Mouse (Mus musculus) left cerebral cortex, adult 11 months (tissue): ENCODE data around the gene Vegfa.

Experiments used
- DNase-seq: peaks from one replicate; pipeline ENCODE4 v3.0.0; 2022; ENCODE audit warnings: low spot score

The Vegfa gene

DNA sequence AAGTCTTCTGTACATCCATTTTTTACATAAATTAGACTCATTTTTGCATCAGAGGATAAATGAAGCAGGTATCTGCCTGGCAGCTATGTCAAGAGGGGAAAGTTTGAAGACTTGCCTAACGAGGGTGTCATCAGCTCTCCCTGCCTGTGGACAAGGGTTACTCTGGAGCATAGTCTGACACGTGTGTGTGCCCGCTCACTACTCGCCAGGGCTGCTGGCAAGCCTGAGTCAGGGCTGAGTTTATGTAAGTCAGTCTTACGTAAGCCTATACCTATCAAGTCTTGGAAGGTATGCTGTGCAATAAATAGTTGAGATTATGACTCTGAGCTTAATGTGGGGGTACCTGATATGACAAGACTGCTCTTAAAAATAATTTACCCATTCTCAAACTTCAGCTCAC, 19.2 kb upstream of the Vegfa start:
- DNase-seq = no peak

- DNase-seq = no peak
Observed at GRCm38 (mm10) chr17:46049567-46049966, 17.4 kb upstream of the Vegfa start.

DNA sequence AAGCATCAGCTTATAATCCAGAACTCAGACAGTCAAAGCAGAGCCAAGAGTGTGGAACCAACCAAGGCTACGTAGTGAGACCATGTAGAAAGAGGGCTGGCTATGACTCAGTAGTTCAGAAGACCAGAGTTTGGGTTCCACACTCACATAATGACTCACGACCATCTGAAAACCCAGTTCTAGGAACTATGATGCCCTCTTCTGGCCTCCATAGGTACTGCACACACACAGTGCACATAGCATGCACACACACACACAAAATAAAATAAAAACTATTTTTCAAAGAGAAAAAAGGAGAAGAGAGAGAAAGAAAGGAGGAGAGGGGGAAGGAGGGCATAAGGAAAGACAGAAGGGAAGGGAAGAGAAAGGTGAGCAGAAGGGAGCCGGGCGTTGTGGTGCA, 16.0 kb upstream of the Vegfa start:
- no peak for DNase-seq

GRCm38 (mm10) chr17:46045742-46046141, 13.6 kb upstream of the Vegfa start:
- no peak for DNase-seq

DNA sequence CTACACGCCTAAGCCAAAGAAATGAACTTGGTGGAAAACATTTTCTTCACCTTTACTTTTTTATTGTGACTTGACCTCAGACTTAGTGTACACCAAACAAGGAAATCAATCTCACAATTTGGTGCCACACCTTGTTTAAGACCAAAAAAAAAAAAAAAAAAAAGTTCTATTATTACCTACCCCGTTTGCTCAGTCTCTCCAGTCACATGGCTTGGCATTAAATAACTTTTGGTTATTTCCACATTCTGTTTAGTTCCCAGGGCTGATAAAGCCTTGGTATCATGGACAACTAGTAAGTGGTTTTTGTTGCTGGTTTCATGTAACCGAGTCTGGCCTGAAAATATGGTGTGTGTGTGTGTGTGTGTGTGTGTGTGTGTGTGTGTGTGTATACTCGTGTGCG, 12.8 kb upstream of the Vegfa start:
- DNase-seq = no peak

DNA sequence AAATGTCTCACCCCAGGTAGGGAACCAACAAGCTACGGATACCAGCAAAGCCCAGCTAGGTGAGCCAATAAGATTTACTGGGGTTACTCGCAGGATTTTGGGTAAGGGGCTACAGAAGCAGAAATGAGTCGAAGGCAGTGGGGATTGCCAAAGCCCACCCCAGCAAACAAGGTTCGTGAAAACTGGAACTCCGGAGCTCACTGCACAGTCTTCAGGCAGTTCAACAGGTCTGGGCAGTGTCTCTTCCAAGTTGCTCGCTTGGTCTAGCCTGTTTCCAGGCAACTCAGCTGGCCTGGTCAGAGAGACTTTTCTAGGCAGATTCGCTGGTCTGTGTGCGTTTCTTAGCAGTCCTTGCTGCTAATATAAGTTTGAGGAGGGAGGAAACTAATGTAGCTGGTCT, 10.0 kb upstream of the Vegfa start:
- no peak for DNase-seq

DNA sequence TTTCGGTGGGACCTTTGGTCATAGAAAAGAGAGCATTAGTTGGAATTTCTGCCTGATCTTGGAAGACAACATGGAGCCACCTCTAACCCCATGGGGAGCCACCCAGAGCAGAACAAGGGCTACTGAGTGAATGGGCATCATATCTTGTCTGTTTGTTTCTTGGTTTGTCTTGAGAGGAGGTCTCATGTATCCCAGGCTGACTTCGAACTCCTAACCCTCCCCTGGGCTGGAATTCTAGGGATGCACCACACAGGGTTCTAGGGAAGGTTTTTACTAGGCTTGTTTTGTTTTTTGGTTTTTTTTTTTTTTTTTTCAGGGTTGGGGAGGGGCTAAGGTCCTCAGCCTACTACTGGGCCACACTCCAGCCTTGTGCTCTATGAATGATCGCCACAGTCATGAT, 9.5 kb upstream of the Vegfa start:
- DNase-seq = no peak

DNA sequence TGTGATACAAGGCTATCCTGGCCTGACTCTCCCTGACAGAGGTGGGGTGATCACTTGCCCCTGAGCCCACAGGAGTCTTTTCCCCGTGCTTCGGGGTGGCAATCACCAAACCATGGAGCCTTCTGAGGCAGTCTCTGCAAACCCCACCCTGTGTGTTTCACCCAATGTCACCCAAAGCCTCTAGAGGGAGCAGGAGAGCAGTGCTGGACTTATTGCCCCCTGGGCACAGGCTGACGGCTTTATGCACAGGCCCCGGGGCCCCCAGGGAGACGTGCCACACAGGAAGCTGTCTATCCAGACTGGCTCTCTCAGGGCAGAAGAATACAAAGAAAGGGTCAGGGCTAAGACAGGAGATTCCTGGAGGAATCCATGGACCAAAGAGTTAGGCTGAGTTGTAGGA, 9.1 kb upstream of the Vegfa start:
- DNase-seq = no peak

DNA sequence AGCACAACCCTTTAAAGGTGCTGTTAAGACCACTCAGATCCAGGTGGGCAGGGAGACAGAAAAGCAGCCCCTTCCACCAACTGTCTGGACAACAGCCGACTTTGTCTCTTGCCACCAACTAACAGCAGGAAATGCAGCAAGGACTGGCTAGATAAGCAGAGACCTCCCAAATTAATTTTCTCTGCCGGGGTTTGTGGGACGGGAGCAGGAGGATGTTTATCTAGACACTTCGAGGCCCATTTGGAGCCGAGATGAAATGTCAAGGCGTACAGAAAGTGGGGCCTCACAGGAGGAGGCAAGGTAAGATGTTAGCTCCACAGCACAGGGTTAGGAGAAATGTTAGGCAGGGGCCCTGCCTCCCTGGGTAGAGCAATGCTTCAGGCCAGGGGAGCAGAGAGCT, 8.4 kb upstream of the Vegfa start:
- DNase-seq = no peak

- no peak for DNase-seq
Observed at GRCm38 (mm10) chr17:46038906-46039305, 6.7 kb upstream of the Vegfa start.

DNA sequence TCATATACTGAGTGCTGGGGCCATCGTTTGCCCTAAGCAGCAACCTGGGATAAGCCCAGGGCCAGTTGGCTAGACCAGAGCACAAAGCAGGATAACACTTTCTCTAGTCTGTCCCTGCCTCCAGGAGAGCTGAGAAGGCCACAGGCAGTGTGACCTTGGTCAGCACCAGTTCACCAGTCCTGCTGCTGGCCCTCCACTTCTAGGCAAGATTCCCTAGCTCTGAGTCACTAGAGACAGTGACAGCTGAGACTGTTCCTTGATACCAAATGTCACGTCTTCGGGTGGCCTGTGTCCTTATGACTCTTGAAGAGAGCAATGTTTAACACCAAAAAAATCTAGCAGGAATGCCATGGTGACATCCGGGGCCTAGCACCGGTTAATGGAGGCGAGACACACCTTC, 4.2 kb upstream of the Vegfa start:
- DNase-seq = no peak

DNA sequence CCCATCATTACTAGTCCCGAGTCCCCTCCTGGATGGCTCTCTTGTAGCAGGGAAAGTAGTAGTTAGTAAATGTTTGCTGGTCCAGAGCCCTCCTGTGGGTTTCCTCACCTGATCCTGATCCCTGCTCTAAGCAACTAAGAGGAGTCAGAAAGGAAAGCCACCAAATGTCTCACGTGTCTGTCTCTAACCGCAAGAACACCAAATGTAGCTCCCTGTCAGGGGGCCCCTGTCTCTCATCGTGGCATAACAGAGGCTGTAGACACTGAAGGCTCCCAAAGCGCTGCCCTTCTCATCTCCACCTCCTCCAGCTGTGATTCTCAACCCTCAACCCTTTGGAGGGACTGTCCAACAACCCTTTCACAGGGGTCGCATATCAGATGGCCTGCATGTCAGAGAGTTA, 1.9 kb upstream of the Vegfa start:
- DNase-seq = no peak

DNA sequence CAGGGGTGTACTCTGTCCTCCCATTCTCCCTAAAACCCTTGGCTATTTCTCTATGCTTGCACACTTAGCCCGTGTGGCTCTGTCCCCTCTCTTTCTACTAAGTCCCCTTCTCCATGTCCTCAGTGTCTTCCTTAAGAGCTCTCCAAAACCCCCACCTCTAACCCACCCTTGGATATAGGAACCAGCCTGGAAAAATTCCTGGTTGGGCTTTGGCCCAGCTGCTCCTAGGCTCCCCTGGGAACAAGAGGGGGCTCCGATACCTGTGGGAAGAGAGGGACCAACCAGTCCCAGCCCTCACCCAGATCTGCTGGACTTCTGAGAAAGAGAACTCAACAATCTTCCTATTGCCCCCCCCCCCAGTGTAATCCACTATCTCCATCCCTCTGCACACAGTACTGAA, 1.4 kb upstream of the Vegfa start:
- DNase-seq = no peak

- no peak for DNase-seq
Observed at GRCm38 (mm10) chr17:46033122-46033521, 953 bp upstream of the Vegfa start.

DNA sequence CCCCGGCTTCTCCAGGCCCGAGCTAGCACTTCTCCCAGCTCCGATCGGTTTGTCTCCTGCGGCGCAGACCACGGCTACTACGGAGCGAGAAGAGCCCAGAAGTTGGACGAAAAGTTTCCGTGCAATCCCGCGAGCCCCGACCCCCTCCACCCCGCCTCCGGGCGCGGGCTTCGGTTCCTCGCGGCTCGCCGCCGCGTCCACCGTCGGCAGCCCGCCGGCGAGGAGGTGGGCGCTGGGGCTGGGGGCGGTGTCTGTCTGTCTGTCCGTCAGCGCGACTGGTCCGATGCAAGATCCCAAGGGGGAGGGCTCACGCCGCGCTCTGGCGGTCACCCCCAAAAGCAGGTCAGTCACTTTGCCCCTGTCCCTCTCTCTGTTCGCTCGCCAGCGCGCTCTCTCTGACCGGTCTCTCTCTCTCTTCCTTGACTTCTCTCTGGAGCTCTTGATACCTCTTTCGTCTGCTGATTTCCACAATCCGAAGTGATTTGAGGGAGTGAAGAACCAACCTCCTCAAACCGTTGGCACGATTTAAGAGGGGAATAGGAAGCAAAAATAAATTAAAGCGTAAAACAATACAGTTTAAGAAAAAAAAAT, 453 bp downstream of the Vegfa start:
- peak; percentile 29 for DNase-seq

DNA sequence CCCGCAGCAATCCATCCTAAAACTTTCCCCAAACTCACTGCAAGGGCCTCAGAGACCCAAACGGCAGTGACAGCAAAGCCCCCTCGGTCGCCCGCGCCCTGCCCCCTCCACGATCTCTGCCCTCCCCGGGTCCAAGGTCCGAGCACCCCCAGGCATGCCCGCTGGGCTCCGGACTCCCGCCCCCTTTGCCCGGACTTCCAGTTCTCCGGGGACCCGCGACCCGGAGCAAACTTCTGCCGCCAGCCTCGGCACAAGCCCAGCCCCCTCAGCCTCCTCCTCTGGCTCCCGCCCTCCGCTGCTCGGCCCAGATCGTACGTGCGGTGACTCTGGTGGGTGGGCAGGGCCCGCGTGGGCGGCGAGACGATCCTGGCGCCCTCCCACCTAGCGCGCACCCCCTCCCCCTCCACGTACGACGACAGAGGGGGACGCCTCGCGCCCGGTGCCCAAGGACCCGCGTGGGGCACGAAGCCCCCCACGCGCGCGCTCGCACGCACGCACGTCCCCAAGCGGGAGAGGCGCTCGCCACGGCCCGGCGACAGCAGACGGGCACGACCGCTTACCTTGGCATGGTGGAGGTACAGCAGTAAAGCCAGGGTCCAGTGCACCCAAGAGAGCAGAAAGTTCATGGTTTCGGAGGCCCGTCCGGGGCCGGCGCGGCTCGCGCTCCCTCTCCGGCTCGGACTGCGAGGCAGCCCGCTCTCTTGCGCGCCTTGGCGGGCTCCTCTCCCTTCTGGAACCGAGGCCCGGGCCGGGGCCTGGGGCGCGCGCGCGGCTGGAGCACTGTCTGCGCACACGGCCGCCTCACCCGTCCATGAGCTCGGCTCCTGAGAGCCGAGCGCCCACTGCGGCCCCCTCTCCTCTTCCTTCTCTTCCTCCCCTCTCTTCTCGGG, 1.2 kb downstream of the Vegfa start:
- peak; percentile 36 for DNase-seq

- no peak for DNase-seq
Observed at GRCm38 (mm10) chr17:46030323-46030730, 1.8 kb downstream of the Vegfa start.

- no peak for DNase-seq
Observed at GRCm38 (mm10) chr17:46029554-46030207, 2.5 kb downstream of the Vegfa start.

DNA sequence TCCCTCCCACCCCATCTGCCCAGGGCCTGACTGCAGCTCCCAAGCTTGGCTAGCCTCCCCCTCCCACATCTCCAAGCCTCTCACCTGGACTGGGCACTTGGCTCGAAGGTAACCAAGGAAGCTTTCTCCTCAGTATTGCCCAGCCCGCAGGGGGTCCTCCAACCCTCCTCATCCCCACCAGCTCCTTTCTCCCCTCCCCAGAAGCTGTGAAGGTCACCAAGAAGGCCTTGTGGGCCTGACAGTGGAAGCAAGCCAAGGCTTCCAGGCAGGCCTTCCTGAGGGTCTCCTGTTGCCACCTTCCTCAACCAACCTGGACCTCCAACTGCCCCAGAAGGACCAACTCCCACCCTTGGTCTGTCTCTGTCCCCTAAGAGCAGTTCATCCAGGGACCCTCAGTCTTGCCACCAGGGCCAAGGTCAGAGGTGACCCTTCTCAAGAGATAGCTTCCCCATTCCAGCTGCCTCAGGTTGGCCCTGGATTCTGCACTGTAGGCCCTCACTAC, 3.1 kb downstream of the Vegfa start:
- no peak for DNase-seq

DNA sequence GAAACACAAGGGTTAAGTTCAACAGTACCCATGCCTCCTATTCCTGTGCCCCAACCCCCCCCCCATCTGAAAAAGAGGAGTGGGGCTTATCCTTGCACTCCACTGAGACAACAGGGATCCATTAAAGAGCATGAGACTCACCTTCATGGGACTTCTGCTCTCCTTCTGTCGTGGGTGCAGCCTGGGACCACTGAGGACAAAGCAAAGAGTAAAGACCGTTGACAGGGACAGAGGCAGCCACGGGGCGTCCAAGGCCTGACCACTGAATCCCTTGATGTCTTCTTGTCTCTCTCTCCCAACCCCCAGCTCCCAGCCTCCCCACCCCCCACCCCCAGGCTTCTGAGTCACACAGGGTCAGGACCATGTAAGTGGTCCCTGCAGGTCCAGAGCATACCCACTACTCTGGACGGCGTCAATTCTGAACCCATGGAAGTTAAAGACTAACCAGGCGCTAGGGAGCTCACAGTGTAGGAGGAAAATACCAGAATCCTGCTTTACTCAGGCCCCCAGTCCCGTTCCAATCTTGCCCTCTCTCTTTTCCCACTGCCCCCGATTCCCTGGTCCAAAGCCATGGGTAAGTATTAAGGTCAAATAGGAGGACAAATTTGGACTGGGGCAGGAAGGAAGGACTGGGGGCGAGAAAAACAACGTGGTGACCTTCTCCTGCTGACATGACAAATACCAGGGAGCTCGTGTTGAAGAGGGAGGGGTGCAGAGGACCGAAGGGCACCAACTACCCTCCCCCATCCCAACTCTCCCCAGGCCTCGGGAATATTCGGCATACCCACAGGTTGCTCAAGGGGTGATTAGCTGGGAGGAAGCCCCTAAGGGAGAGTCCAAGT, 3.7 kb downstream of the Vegfa start:
- no peak for DNase-seq

GRCm38 (mm10) chr17:46027066-46027917, 4.9 kb downstream of the Vegfa start:
- peak; percentile 32 for DNase-seq
